Mouse (Mus musculus): Measurements from ENCODE around the gene Gpr65. TPM values are rescaled to one million over a fixed set of nuclear protein-coding genes. Genes with fewer than 3 reads are reported as not detected.

Gpr65 gene
- polyA plus RNA-seq, 1 experiment: 1.3 TPM

DNA sequence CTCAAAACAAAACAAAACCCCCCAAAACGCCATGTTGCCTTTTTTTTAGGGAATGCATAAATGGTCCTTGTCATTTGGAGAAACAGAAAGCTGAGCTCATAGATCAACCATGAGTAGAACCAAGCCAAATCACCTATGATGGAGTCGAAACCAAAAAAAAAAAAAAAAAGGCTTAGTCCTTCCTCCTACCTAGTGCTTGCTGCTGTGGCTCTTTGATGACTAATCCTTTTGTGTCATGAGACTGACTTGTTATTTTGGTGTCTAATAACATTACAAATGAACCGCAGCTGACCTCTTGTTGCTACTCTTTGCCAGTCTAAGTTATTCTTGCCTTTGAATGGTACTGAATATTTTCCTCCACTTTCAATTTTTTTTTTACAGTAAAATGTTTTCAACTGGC lies 18.8 kb upstream of the Gpr65 start:
- Histone ChIP-seq H3K27me3 (replicated peaks; ENCODE audit: control insufficient read depth, insufficient read depth, low read length) (no peaks in the 10 kb centered on the region), H3K27ac (ENCODE audit: insufficient read depth, low read depth, low read length) (no peak overlapping the region), H3K36me3 (ENCODE audit: control insufficient read depth, insufficient read depth, low read length) (peaks cover 3% of the 10 kb centered on the region), H3K4me1 (ENCODE audit: control insufficient read depth, insufficient read depth, low read length) (0 out of 2 replicates have a peak, but pooled peaks cover 1% of the 10 kb centered on the region), H3K4me3 (ENCODE audit: insufficient read depth, low read depth, low read length) (no peak overlapping the region)
- 50% methylated on average over 3 of the region's 3 CpGs for WGBS
- DNase-seq: no peak
- no peak for TF ChIP-seq POLR2A (IDR thresholded peaks at IDR 0.05; ENCODE audit: low read depth, low read length)
- no peak for TF ChIP-seq CTCF (conservative IDR thresholded peaks at IDR 0.05; ENCODE audit: insufficient read depth, insufficient read length, low read depth, low read length)

- Histone ChIP-seq H3K27ac (ENCODE audit: insufficient read depth, low read depth, low read length) (no peak overlapping the region), H3K27me3 (replicated peaks; ENCODE audit: control insufficient read depth, insufficient read depth, low read length) (no peaks in the 10 kb centered on the region), H3K4me3 (ENCODE audit: insufficient read depth, low read depth, low read length) (no peak overlapping the region), H3K36me3 (ENCODE audit: control insufficient read depth, insufficient read depth, low read length) (peaks cover 2% of the 10 kb centered on the region), H3K4me1 (ENCODE audit: control insufficient read depth, insufficient read depth, low read length) (peaks cover 4% of the 10 kb centered on the region; the same call in 1 of the 2 replicates)
- TF ChIP-seq POLR2A (IDR thresholded peaks at IDR 0.05; ENCODE audit: low read depth, low read length) (no peak), CTCF (conservative IDR thresholded peaks at IDR 0.05; ENCODE audit: insufficient read depth, insufficient read length, low read depth, low read length) (no peak)
- WGBS: 66% methylated on average over 8 of the region's 8 CpGs
- DNase-seq: no peak
Observed at GRCm38 (mm10) chr12:98250327-98250726, 18.1 kb upstream of the Gpr65 start.

- Histone ChIP-seq H3K27ac (ENCODE audit: insufficient read depth, low read depth, low read length) (no peak overlapping the region), H3K4me3 (ENCODE audit: insufficient read depth, low read depth, low read length) (no peak overlapping the region), H3K4me1 (ENCODE audit: control insufficient read depth, insufficient read depth, low read length) (peaks cover 13% of the 10 kb centered on the region), H3K27me3 (replicated peaks; ENCODE audit: control insufficient read depth, insufficient read depth, low read length) (no peaks in the 10 kb centered on the region), H3K36me3 (ENCODE audit: control insufficient read depth, insufficient read depth, low read length) (peaks cover 2% of the 10 kb centered on the region)
- DNase-seq: no peak
- WGBS: 70% methylated on average over 2 of the region's 2 CpGs
- TF ChIP-seq CTCF (conservative IDR thresholded peaks at IDR 0.05; ENCODE audit: insufficient read depth, insufficient read length, low read depth, low read length): no peak
Observed at GRCm38 (mm10) chr12:98252417-98252816, 16.0 kb upstream of the Gpr65 start.

DNA sequence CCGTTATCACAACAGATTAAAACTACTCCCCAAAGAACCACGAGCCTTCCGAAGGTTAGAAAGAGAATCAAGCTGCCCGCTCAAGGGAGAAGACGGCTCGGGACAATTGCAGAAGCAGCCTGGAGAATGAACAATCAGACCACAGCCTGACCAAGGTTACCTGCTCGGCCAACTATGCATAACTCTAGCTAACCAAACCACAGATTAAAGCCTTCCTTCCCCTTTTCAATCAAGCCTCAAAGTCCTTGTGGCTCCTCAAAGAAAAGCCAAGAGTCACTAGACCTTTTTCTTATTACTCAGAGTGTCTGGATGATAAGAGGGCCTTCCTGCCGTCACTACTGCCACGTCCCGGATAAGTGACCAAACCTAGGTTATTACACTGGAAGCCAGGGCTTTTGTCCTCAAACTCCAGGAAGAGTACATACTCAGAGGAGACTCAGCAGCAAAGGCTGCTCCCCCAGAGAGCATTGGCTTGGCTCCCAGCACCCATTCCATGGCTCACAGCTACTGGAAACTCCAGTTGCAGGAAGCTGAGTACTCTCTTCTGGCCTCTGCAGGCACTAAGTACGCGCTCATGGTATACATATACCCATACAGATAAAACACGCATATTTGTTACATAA lies 13.0 kb upstream of the Gpr65 start:
- peaks cover 16% of the 10 kb centered on the region for H3K4me1 ChIP-seq (ENCODE audit: control insufficient read depth, insufficient read depth, low read length)
- TF ChIP-seq POLR2A (IDR thresholded peaks at IDR 0.05; ENCODE audit: low read depth, low read length) (no peak), CTCF (conservative IDR thresholded peaks at IDR 0.05; ENCODE audit: insufficient read depth, insufficient read length, low read depth, low read length) (no peak)
- no peaks in the 10 kb centered on the region for H3K27me3 ChIP-seq (replicated peaks; ENCODE audit: control insufficient read depth, insufficient read depth, low read length)
- H3K27ac ChIP-seq (ENCODE audit: insufficient read depth, low read depth, low read length): peak overlapping the region; percentile 9; the same call in 1 of the 2 replicates
- 65% methylated on average over 13 of the region's 13 CpGs for WGBS
- H3K36me3 ChIP-seq (ENCODE audit: control insufficient read depth, insufficient read depth, low read length): peaks cover 2% of the 10 kb centered on the region
- peak; percentile 68 for DNase-seq
- no peak overlapping the region for H3K4me3 ChIP-seq (ENCODE audit: insufficient read depth, low read depth, low read length)

DNA sequence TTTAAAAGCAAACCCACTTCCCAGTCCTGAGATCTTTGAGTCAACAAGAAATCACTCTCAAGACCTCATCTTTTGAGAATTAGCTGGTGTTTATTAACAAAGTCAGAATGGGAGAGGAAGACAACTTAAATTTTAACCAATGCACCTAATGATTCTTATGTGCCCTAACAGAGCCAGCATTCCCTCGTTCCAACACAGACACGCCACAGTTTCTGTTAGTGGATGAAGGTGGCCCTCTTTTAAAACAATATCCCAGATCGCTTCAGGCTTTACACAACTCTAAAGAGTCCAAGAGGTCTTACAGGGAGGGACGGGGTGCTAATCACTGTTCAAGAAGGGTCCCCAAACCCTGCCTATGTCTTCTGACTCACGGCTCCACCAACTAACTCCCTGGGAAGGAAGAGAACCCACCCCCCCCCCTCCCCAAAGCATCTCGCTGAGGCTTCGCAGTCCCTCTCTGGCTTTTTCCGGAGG lies 10.0 kb upstream of the Gpr65 start:
- peak; percentile 68 for DNase-seq
- no peaks in the 10 kb centered on the region for H3K36me3 ChIP-seq (ENCODE audit: control insufficient read depth, insufficient read depth, low read length)
- WGBS: under 1% methylated on average over 8 of the region's 8 CpGs

DNA sequence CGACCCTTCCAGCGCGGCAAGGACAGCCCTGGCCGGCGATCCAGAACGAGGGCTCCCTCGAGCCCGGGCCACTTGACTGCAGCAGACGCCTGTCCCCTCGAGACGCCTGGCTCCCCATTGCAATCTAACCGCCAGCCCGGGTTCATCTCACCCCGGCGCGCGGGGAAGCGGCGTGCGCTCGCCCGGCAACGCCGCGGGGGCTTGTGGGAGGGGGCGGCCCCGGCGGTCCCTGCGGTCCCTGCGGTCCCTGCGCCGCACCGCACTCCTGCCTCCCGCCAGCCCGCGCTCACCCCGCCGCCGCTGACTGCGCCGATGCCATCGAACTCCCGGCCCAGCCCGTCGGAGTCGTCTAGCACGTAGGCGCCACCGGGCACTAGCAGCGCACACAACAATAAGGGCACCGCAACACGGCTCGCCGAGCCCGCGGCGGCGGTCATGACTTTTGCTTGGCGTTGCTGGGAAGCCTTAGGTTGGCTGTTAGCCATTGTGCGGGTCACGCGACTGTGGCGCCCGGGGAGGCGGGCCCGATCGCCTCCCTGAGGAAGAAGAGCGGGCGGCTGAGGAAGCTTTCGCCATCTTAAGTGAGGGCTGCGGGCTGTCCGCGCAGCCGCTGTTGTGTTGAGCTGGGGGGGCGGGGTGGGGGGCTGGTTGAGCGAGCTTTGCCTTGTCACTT lies 9.5 kb upstream of the Gpr65 start, which contains the start of gene Galc:
Gene Galc (minus strand): TSS at position 615 of the 673 bp plus-strand sequence.
- H3K27me3 ChIP-seq (replicated peaks; ENCODE audit: control insufficient read depth, insufficient read depth, low read length): no peaks in the 10 kb centered on the region
- peak within 1 kb of the TSS; percentile 98 for H3K4me3 ChIP-seq (ENCODE audit: insufficient read depth, low read depth, low read length)
- H3K27ac ChIP-seq (ENCODE audit: insufficient read depth, low read depth, low read length): peak within 1 kb of the TSS; percentile 96
- no peaks in the 10 kb centered on the region for H3K36me3 ChIP-seq (ENCODE audit: control insufficient read depth, insufficient read depth, low read length)
- peaks cover 16% of the 10 kb centered on the region for H3K4me1 ChIP-seq (ENCODE audit: control insufficient read depth, insufficient read depth, low read length)
- DNase-seq: peak; percentile 96
- peak; percentile 15 for TF ChIP-seq POLR2A (IDR thresholded peaks at IDR 0.05; ENCODE audit: low read depth, low read length)
- no peak for TF ChIP-seq CTCF (conservative IDR thresholded peaks at IDR 0.05; ENCODE audit: insufficient read depth, insufficient read length, low read depth, low read length)
- WGBS: under 1% methylated on average over 76 of the region's 76 CpGs

More for the DNA sequence above, 10.0 kb upstream of the Gpr65 start:
- Histone ChIP-seq H3K4me3 (ENCODE audit: insufficient read depth, low read depth, low read length) (peak overlapping the region; percentile 98), H3K27me3 (replicated peaks; ENCODE audit: control insufficient read depth, insufficient read depth, low read length) (no peaks in the 10 kb centered on the region), H3K27ac (ENCODE audit: insufficient read depth, low read depth, low read length) (peak overlapping the region; percentile 96), H3K4me1 (ENCODE audit: control insufficient read depth, insufficient read depth, low read length) (peaks cover 16% of the 10 kb centered on the region)
- TF ChIP-seq POLR2A (IDR thresholded peaks at IDR 0.05; ENCODE audit: low read depth, low read length) (no peak), CTCF (conservative IDR thresholded peaks at IDR 0.05; ENCODE audit: insufficient read depth, insufficient read length, low read depth, low read length) (no peak)

DNA sequence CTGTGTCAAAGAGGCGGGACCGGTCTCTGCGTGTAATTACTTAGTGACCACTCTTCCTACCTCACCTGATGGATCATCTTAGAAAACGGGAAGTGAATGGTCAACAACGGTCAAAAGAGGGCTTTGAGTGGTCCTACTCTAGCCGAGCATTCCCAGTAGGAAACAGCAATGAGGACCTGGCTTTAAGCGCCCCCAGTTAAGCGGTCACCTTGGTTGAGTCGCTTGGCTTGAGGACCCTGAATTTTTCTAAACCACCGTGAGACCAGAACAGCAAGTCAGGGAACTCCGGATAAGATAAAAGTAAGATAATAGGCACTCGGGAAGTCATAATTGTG lies 8.9 kb upstream of the Gpr65 start:
- peak overlapping the region; percentile 98 for H3K4me3 ChIP-seq (ENCODE audit: insufficient read depth, low read depth, low read length)
- no peaks in the 10 kb centered on the region for H3K36me3 ChIP-seq (ENCODE audit: control insufficient read depth, insufficient read depth, low read length)
- DNase-seq: no peak
- no peak for TF ChIP-seq CTCF (conservative IDR thresholded peaks at IDR 0.05; ENCODE audit: insufficient read depth, insufficient read length, low read depth, low read length)
- WGBS: 1% methylated on average over 12 of the region's 12 CpGs
- H3K27me3 ChIP-seq (replicated peaks; ENCODE audit: control insufficient read depth, insufficient read depth, low read length): no peaks in the 10 kb centered on the region
- H3K4me1 ChIP-seq (ENCODE audit: control insufficient read depth, insufficient read depth, low read length): peaks cover 16% of the 10 kb centered on the region
- H3K27ac ChIP-seq (ENCODE audit: insufficient read depth, low read depth, low read length): peak overlapping the region; percentile 32; the same call in 1 of the 2 replicates
